Mouse (Mus musculus): ENCODE results near the gene Tmem245.
A peak's percentile ranks its signal among the peaks of the same experiment; 100 is the strongest.

Tmem245 gene

GRCm38 (mm10) chr4:56864016-56864415, 83.2 kb downstream of the Tmem245 start:
- DNase-seq, result no peak

DNA sequence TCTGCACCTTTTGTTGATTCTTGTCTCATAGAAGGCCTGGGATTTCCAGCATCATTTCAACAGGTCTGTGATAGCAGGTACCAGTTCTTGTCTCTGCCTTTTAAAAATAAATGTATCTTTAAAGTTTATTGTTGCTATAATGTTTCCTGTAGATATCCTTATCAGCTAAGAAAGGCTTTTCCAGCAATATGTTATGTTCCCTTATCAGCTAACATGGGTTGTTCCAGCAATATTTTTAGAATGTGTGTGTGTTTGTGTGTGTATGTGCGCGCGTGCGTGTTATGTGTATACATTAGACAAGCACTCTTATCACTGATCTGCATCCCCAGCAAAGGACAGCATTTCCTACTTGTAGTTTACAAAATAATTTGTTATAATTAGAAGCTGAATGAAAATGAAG, 85.7 kb downstream of the Tmem245 start:
- DNase-seq, result no peak

- no peak for DNase-seq
Observed at GRCm38 (mm10) chr4:56858733-56859132, 88.5 kb downstream of the Tmem245 start.

DNA sequence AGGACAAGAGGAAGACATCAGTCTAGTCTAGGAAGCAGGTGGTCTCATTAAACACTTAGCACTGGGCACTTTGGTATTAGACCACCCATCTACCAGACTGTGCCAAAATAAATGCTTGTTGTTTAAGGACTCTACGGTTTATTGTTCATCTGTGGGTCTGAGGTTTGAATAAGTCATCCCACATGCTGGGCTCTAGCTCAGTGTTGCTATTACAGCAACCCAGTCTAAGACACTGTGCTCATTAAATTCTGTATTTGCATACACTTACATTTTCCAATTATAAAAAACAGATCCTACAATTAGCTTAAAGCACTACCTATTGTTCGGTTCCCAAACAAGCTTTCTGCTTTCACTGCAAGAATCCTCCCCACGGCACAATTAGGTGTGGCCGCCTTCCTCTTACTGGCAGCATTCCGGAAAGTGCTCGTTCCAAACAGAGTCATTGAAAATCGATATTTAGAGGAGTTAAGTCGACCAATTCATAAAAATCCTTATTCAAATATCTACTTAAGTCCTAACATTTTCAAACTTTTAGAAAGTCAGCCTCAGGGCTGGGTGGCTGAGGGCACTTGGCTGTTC, 90.8 kb downstream of the Tmem245 start:
- DNase-seq, result no peak

- no peak for DNase-seq
Observed at GRCm38 (mm10) chr4:56855935-56856334, 91.3 kb downstream of the Tmem245 start.

DNA sequence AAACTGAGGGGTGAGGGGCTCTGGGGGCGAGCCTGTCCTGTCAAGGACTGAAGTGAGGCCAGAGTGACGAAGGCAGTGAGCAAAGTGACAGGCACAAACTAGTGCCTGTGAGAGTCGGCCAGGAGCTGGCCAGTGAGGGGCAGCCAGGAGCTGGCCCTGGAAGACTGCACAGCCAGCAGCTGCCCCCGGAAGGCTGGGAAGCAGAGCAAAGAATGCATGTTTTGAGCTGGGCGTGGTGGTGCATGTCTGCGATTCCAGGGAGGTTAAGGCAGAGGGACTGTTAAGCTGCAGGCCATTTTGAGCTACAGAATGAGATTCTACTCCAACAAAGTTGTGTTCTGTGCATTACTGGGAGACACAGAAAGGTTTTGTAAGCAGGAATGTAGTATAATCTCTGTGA, 96.5 kb downstream of the Tmem245 start:
- DNase-seq, result peak; percentile 24

DNA sequence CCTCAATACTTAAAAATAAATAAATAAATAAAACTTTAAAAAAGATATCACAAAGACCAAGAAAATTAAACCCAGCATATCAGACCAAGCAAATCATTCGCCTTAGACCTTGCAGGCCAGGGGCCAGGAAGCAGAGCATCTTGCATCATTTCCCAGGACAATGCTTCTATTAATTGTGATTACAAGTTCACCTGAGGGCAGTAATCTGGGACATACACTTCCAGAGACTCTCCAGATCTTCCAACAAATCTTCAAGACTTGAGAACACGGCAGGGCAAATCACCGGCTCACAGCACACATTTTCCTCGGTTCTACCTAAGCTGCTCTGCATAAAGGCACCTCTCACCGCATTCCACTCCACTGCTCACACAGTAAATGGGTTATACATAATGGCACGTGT, 99.2 kb downstream of the Tmem245 start:
- DNase-seq, result no peak

GRCm38 (mm10) chr4:56847400-56847799, 99.8 kb downstream of the Tmem245 start:
- no peak for DNase-seq

GRCm38 (mm10) chr4:56845896-56846533, 101.2 kb downstream of the Tmem245 start:
- no peak for DNase-seq

DNA sequence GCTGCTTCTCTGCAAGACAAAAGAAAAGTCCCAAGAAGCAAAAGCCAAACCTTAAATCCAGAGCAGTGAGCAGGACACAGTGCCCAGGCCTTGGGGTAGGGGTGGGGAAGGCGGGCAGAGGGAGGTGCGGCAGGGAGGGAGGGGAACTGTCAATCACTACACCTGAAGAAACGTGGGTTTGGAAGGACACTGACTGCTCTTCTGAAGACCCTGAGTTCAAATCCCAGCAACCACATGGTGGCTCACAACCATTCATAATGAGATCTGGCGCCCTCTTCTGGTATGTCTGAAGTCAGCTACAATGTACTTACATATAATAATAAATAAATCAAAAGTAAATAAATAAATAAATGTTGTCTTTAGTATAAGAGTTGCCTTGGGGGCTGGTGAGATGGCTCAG, 102.3 kb downstream of the Tmem245 start:
- no peak for DNase-seq

- DNase-seq, result no peak
Observed at GRCm38 (mm10) chr4:56843963-56844362, 103.3 kb downstream of the Tmem245 start.

GRCm38 (mm10) chr4:56842501-56842900, 104.7 kb downstream of the Tmem245 start:
- DNase-seq, result no peak

DNA sequence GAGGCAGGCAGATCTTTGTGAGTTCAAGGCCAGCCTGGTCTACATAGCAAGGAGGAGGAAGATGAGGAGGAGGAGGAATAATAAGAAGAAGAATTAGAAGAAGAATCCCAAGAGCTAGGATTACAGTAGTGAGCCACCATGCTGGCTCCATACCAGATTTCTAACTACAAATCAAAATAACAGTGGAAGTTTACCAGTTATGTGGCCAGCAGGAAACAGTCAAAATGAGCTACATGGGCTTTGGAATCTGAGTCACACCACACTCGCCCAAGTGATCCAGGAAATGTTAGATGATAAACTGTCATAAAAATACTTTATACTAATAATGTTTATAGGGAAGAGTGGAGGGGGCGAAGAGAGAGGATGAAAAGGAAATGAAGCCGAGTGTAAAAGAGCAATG, 106.9 kb downstream of the Tmem245 start:
- no peak for DNase-seq

DNA sequence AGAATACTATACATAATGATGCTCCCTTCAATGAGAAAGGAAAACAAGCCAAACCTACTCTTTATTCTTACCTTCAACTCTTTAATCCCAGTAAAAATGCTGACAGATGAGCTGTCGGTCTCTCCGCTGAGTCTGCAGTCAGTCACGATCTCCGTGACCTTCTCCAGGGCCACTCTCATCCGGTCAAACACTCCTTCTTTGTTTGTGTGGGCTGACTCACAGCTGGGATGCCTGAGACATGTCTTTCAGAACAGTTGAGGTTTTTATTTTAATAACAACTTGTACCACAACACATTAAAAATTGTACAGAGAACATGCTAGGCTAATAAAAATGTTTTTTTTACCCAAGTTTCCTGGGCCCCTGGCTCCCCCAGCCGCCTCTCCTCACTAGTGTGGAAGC, 109.6 kb downstream of the Tmem245 start:
- DNase-seq, result no peak

GRCm38 (mm10) chr4:56831998-56832397, 115.2 kb downstream of the Tmem245 start:
- DNase-seq, result no peak

DNA sequence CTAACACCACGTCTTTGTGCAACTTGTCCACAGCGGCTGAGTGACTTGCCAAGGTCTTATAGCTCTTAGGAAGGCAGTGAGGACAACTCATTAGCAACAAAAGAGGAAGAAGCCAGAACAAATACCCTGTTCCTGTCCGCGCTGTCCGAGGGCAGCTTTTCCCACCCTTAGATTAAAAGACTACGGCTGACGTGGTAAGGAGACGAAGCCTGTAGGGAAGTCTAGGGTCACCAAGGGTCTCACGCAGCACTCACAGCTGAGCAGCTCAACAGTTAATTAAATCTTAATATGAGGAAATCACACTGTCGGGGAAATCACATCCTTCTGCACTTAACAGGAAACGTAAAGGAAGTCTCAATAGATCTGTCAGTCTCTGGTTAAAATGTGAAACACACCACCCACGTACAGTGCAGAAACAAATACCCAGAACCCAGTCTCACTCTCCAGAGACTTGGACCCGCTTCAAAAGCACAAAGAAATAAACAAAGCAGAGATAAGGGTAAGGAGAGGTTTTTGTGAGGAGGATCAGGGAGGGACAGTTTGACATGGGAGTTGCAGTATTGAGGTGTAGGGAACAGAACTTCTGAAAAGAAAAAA, 116.1 kb downstream of the Tmem245 start:
- DNase-seq, result no peak

DNA sequence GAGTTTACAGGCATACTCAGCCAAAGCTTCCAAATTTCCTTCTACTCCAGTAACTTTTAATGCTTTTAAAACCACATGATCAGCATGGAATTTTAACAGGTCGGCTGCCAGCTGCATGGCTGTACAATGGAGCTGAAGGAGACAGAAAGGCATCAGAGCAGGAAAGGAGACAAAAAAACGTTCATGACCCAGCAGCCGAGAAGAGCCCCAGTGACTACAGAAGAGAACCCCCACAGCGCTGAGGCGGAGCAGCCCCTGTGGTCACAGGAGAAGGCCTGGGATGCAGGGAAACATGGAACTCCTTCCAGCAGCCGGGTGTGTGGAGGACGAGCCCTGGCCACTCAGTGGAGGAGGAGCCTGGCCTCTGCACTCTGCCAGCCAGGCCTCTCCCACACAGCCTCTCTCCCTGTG, 117.7 kb downstream of the Tmem245 start:
- no peak for DNase-seq

GRCm38 (mm10) chr4:56828932-56829331, 118.3 kb downstream of the Tmem245 start:
- DNase-seq, result no peak

- DNase-seq, result no peak
Observed at GRCm38 (mm10) chr4:56824231-56824630, 123.0 kb downstream of the Tmem245 start.

- DNase-seq, result no peak
Observed at GRCm38 (mm10) chr4:56820017-56820550, 127.2 kb downstream of the Tmem245 start.

All from lung, postnatal 14 days (tissue).